Mouse (Mus musculus) cortical plate, adult 2 months (tissue): Measurements from ENCODE around the gene Tex264.

Experiments used
- CTCF ChIP-seq: fragments of 200-500 bp; IDR thresholded peaks from 2 replicates; pipeline ENCODE4 v1.5.1; 2011; ENCODE audit warnings: mild to moderate bottlenecking, control low read depth, low read length; ENCODE audit not compliant: insufficient read depth; ENCODE audit errors: extremely low read depth
- POLR2A ChIP-seq: fragments of 200-500 bp; IDR thresholded peaks from 2 replicates; pipeline ENCODE4 v1.6.1; 2011; ENCODE audit warnings: mild to moderate bottlenecking, low read length, control low read depth; ENCODE audit not compliant: insufficient read depth; ENCODE audit errors: extremely low read depth

- TF ChIP-seq POLR2A (no peak), CTCF (no peak)
Measured at GRCm38 (mm10) chr9:106617496-106617895, 68.2 kb downstream of the Tex264 start.
